Mouse (Mus musculus): ENCODE measurements at regions not wholly inside any gene's neighbourhood (a gene's known extent, or its start where the extent isn't known, plus 50 kb on each side); places are given as distances from the start of the nearest gene placed in this dataset.

DNA sequence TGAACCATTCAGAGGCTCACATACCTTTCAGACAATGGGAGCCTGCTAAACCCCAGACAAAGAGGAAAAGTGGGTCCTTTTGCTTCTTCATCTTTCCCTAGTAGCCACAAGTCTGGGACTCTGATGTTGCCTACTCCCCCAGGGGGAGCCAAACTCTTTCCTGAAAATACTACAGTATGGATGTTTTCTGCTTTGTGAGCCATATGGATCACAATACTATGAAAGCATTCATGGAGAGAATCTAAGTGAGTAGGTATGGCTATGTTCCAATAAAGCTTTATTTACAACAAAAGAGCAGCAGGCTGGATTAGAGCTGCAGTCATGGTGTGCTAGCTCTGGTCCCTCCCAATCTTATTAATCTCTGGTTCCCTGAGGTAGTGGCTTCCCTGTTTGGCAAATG, 251.9 kb downstream of the Rps24 start:
- H3K4me3 ChIP-seq (ENCODE audit: control insufficient read depth in 1 of 2, insufficient read depth in 1 of 2, low read depth in 2 of 2, low read length in 2 of 2) = no peak overlapping the region
- DNase-seq (ENCODE audit: low read depth, low spot score) = no peak
- no peaks in the 10 kb centered on the region for H3K79me2 ChIP-seq (ENCODE audit: control insufficient read depth, insufficient read depth, low read length, poor library complexity)
- no peaks in the 10 kb centered on the region for H3K9me3 ChIP-seq (replicated peaks; ENCODE audit: insufficient read depth, low read length)
- no peaks in the 10 kb centered on the region for H3K27me3 ChIP-seq (ENCODE audit: control insufficient read depth in 1 of 2, insufficient read depth in 2 of 2, low read length in 2 of 2)
- H3K4me1 ChIP-seq (ENCODE audit: control insufficient read depth in 1 of 2, insufficient read depth in 2 of 2, low read length in 2 of 2) = no peaks in the 10 kb centered on the region
- TF ChIP-seq MAZ (IDR thresholded peaks at IDR 0.05; ENCODE audit: low read depth, low read length) (no peak), MYB (IDR thresholded peaks at IDR 0.05; ENCODE audit: low read depth, low read length) (no peak), CHD1 (IDR thresholded peaks at IDR 0.05; ENCODE audit: low read depth, low read length) (no peak), SIN3A (IDR thresholded peaks at IDR 0.05; ENCODE audit: low read length) (no peak), RCOR1 (IDR thresholded peaks at IDR 0.05; ENCODE audit: low read depth, low read length) (no peak), TBP (IDR thresholded peaks at IDR 0.05; ENCODE audit: low read depth, low read length) (no peak), EP300 (IDR thresholded peaks at IDR 0.05; ENCODE audit: low read depth in 1 of 2, low read length in 2 of 2) (no peak), HCFC1 (IDR thresholded peaks at IDR 0.05; ENCODE audit: low read depth, low read length) (no peak)
- no peaks in the 10 kb centered on the region for H3K36me3 ChIP-seq (ENCODE audit: control insufficient read depth in 1 of 2, insufficient read depth in 2 of 2, low read length in 2 of 2)
- no peak overlapping the region for H3K27ac ChIP-seq (ENCODE audit: control insufficient read depth, low read depth, low read length)
- H3K9ac ChIP-seq (ENCODE audit: control insufficient read depth, low read depth, low read length, poor library complexity, severe bottlenecking) = no peak overlapping the region

DNA sequence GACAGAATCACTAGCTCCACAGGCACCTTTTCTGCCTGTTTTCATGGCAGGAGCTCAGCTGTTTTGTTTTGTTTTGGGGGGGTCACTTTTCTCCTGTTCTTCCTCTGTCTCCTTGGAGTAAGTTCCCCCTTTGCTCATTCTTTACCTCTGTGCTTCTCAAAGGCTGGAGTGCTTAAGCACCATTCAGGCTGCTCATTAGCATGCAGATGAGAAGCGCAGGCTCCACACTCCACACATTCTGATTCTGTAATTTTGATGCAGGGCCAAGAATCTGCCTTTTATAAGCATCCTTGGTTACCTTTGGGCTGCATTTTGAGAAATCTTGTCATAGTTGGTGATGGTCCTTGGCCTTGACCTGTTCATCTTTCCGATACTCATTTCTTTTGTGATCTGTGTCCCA, 257.5 kb downstream of the Rps24 start:
- Histone ChIP-seq H3K9me3 (replicated peaks; ENCODE audit: insufficient read depth, low read length) (no peaks in the 10 kb centered on the region), H3K36me3 (ENCODE audit: control insufficient read depth in 1 of 2, insufficient read depth in 2 of 2, low read length in 2 of 2) (no peaks in the 10 kb centered on the region), H3K27ac (ENCODE audit: control insufficient read depth, low read depth, low read length) (no peak overlapping the region), H3K27me3 (ENCODE audit: control insufficient read depth in 1 of 2, insufficient read depth in 2 of 2, low read length in 2 of 2) (no peaks in the 10 kb centered on the region), H3K79me2 (ENCODE audit: control insufficient read depth, insufficient read depth, low read length, poor library complexity) (no peaks in the 10 kb centered on the region), H3K9ac (ENCODE audit: control insufficient read depth, low read depth, low read length, poor library complexity, severe bottlenecking) (no peak overlapping the region), H3K4me3 (ENCODE audit: control insufficient read depth in 1 of 2, insufficient read depth in 1 of 2, low read depth in 2 of 2, low read length in 2 of 2) (no peak overlapping the region), H3K4me1 (ENCODE audit: control insufficient read depth in 1 of 2, insufficient read depth in 2 of 2, low read length in 2 of 2) (no peaks in the 10 kb centered on the region)
- DNase-seq (ENCODE audit: low read depth, low spot score) = no peak
- TF ChIP-seq MYC (IDR thresholded peaks at IDR 0.05; ENCODE audit: low read depth, low read length) = no peak
- no peak for TF ChIP-seq ZMIZ1 (IDR thresholded peaks at IDR 0.05; ENCODE audit: low read depth, low read length)
- no peak for TF ChIP-seq BHLHE40 (IDR thresholded peaks at IDR 0.05; ENCODE audit: borderline replicate concordance, low read depth, low read length)
- no peak for TF ChIP-seq GATA1 (IDR thresholded peaks at IDR 0.05; ENCODE audit: low read depth, low read length)
- TF ChIP-seq CHD2 (IDR thresholded peaks at IDR 0.05; ENCODE audit: low read length) = no peak
- no peak for TF ChIP-seq USF2 (IDR thresholded peaks at IDR 0.05; ENCODE audit: borderline replicate concordance in 1 of 2, insufficient read depth in 1 of 2, low read depth in 1 of 2, low read length in 2 of 2)
- no peak for TF ChIP-seq ZC3H11A (IDR thresholded peaks at IDR 0.05; ENCODE audit: low read depth, low read length)

DNA sequence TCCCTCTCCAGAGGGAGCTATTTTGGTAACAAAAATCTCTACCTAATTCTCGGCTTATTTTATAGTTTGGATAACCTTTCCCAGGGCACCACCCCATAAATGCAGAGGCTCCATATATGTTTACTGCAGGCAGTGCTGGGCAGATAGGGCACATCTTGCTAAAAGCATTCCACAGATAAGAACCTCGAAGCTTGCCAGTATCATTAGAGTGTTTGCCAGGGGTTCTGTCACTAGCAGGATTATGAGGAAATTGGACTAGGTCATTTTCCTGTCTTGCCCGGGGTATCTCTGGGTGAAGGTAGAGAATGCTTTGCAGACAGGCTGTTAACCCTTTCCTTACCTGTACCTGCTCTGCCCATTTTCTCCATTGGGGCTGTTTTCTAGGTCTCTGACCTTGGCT, 258.8 kb downstream of the Rps24 start:
- H3K4me1 ChIP-seq (ENCODE audit: control insufficient read depth in 1 of 2, insufficient read depth in 2 of 2, low read length in 2 of 2) = no peaks in the 10 kb centered on the region
- H3K4me3 ChIP-seq (ENCODE audit: control insufficient read depth in 1 of 2, insufficient read depth in 1 of 2, low read depth in 2 of 2, low read length in 2 of 2) = no peak overlapping the region
- H3K27me3 ChIP-seq (ENCODE audit: control insufficient read depth in 1 of 2, insufficient read depth in 2 of 2, low read length in 2 of 2) = no peaks in the 10 kb centered on the region
- no peaks in the 10 kb centered on the region for H3K36me3 ChIP-seq (ENCODE audit: control insufficient read depth in 1 of 2, insufficient read depth in 2 of 2, low read length in 2 of 2)
- no peaks in the 10 kb centered on the region for H3K79me2 ChIP-seq (ENCODE audit: control insufficient read depth, insufficient read depth, low read length, poor library complexity)
- H3K9me3 ChIP-seq (replicated peaks; ENCODE audit: insufficient read depth, low read length) = no peaks in the 10 kb centered on the region
- DNase-seq (ENCODE audit: low read depth, low spot score) = no peak
- H3K27ac ChIP-seq (ENCODE audit: control insufficient read depth, low read depth, low read length) = no peak overlapping the region
- no peak for TF ChIP-seq RCOR1 (IDR thresholded peaks at IDR 0.05; ENCODE audit: low read depth, low read length)
- no peak for TF ChIP-seq HCFC1 (IDR thresholded peaks at IDR 0.05; ENCODE audit: low read depth, low read length)
- TF ChIP-seq KAT2A (conservative IDR thresholded peaks at IDR 0.05; ENCODE audit: low read depth, low read length) = no peak
- no peak for TF ChIP-seq ZMIZ1 (IDR thresholded peaks at IDR 0.05; ENCODE audit: low read depth, low read length)
- TF ChIP-seq TAL1 (IDR thresholded peaks at IDR 0.05; ENCODE audit: low read length) = no peak
- no peak for TF ChIP-seq MAFK (IDR thresholded peaks at IDR 0.05; ENCODE audit: borderline replicate concordance, low read depth, low read length)
- no peak for TF ChIP-seq USF2 (IDR thresholded peaks at IDR 0.05; ENCODE audit: borderline replicate concordance in 1 of 2, insufficient read depth in 1 of 2, low read depth in 1 of 2, low read length in 2 of 2)
- TF ChIP-seq MYB (IDR thresholded peaks at IDR 0.05; ENCODE audit: low read depth, low read length) = no peak
- no peak for TF ChIP-seq ELF1 (IDR thresholded peaks at IDR 0.05; ENCODE audit: low read depth, low read length)
- no peak for TF ChIP-seq GATA1 (IDR thresholded peaks at IDR 0.05; ENCODE audit: low read depth, low read length)
- no peak for TF ChIP-seq CHD1 (IDR thresholded peaks at IDR 0.05; ENCODE audit: low read depth, low read length)
- no peak for TF ChIP-seq UBTF (IDR thresholded peaks at IDR 0.05; ENCODE audit: borderline replicate concordance, insufficient read depth, low read depth, low read length)
- TF ChIP-seq MAX (IDR thresholded peaks at IDR 0.05; ENCODE audit: low read length) = no peak
- TF ChIP-seq MEF2A (IDR thresholded peaks at IDR 0.05; ENCODE audit: extremely low read depth, insufficient replicate concordance, low read depth, low read length, poor library complexity, severe bottlenecking) = no peak
- no peak for TF ChIP-seq MYC (IDR thresholded peaks at IDR 0.05; ENCODE audit: low read depth, low read length)
- no peak for TF ChIP-seq GABPA (IDR thresholded peaks at IDR 0.05; ENCODE audit: low read depth, low read length)
- H3K9ac ChIP-seq (ENCODE audit: control insufficient read depth, low read depth, low read length, poor library complexity, severe bottlenecking) = no peak overlapping the region
